Mouse (Mus musculus): Measurements from ENCODE around the gene Rnase13.

The Rnase13 gene

GRCm38 (mm10) chr14:51913062-51913959, 9.3 kb downstream of the Rnase13 start:
- DNase-seq (ENCODE audit: low read depth) = peak; percentile 96

GRCm38 (mm10) chr14:51912391-51913061, 10.0 kb downstream of the Rnase13 start:
- no peak for DNase-seq (ENCODE audit: low read depth)

GRCm38 (mm10) chr14:51911301-51911700, 11.3 kb downstream of the Rnase13 start:
- no peak for DNase-seq (ENCODE audit: low read depth)

GRCm38 (mm10) chr14:51906102-51906501, 16.5 kb downstream of the Rnase13 start:
- no peak for DNase-seq (ENCODE audit: low read depth)

- DNase-seq (ENCODE audit: low read depth) = peak; percentile 46
Observed at GRCm38 (mm10) chr14:51904706-51905105, 17.9 kb downstream of the Rnase13 start.

- DNase-seq (ENCODE audit: low read depth) = no peak
Observed at GRCm38 (mm10) chr14:51903782-51904181, 18.8 kb downstream of the Rnase13 start.

- peak; percentile 85 for DNase-seq (ENCODE audit: low read depth)
Observed at GRCm38 (mm10) chr14:51902806-51903710, 19.5 kb downstream of the Rnase13 start.

- DNase-seq (ENCODE audit: low read depth) = no peak
Observed at GRCm38 (mm10) chr14:51899351-51899750, 23.2 kb downstream of the Rnase13 start.

GRCm38 (mm10) chr14:51896539-51897170, 25.9 kb downstream of the Rnase13 start:
- DNase-seq (ENCODE audit: low read depth) = no peak

- DNase-seq (ENCODE audit: low read depth) = no peak
Observed at GRCm38 (mm10) chr14:51896019-51896418, 26.6 kb downstream of the Rnase13 start.

- DNase-seq (ENCODE audit: low read depth) = no peak
Observed at GRCm38 (mm10) chr14:51895071-51895470, 27.5 kb downstream of the Rnase13 start.

- DNase-seq (ENCODE audit: low read depth) = no peak
Observed at GRCm38 (mm10) chr14:51893809-51894208, 28.8 kb downstream of the Rnase13 start.

GRCm38 (mm10) chr14:51893094-51893794, 29.3 kb downstream of the Rnase13 start:
- DNase-seq (ENCODE audit: low read depth) = no peak

GRCm38 (mm10) chr14:51892191-51892939, 30.2 kb downstream of the Rnase13 start, which contains the start of gene Slc39a2:
Slc39a2 (plus strand) TSS chr14:51892889.
- DNase-seq (ENCODE audit: low read depth) = no peak

- DNase-seq (ENCODE audit: low read depth) = no peak
Observed at GRCm38 (mm10) chr14:51889833-51890232, 32.7 kb downstream of the Rnase13 start.

GRCm38 (mm10) chr14:51886051-51886450, 36.5 kb downstream of the Rnase13 start:
- no peak for DNase-seq (ENCODE audit: low read depth)

GRCm38 (mm10) chr14:51884598-51885331, 37.8 kb downstream of the Rnase13 start, which contains the start of gene Mettl17:
Mettl17 (plus strand) TSS chr14:51884842.
- DNase-seq (ENCODE audit: low read depth) = peak; percentile 99

- peak; percentile 68 for DNase-seq (ENCODE audit: low read depth)
Observed at GRCm38 (mm10) chr14:51884031-51884544, 38.5 kb downstream of the Rnase13 start.

GRCm38 (mm10) chr14:51883527-51884030, 39.0 kb downstream of the Rnase13 start:
- DNase-seq (ENCODE audit: low read depth) = peak; percentile 97
